Mouse (Mus musculus) T-helper 17 cell (primary cell): ENCODE measurements around the gene Auts2.

Source experiments
- in situ Hi-C, 2 experiments: fragments of 300-600 bp; cut with MboI, MseI; formaldehyde crosslinking; loops; 1 replicate in 1 of 2; 2 replicates in 1 of 2; pipeline ENCODE4 v1.15.1; 2025; ENCODE audit warnings: high pct_unique_total_duplicates in 2 of 2

Gene Auts2

GRCm38 (mm10) chr5:132450071-132450470 is 93.1 kb downstream of the Auts2 start:
- in situ Hi-C loops = no loop called here

GRCm38 (mm10) chr5:132448401-132449066 is 94.6 kb downstream of the Auts2 start:
- in situ Hi-C loops = no loop called here

GRCm38 (mm10) chr5:132445213-132445954 is 97.8 kb downstream of the Auts2 start:
- in situ Hi-C loops = no loop called here

GRCm38 (mm10) chr5:132442948-132443347 is 100.2 kb downstream of the Auts2 start:
- in situ Hi-C loops = no loop called here

- in situ Hi-C loops = no loop called here
These were observed 104.7 kb downstream of the Auts2 start for GRCm38 (mm10) chr5:132438414-132438813.

GRCm38 (mm10) chr5:132437994-132438393 is 105.2 kb downstream of the Auts2 start:
- in situ Hi-C loops = no loop called here

- in situ Hi-C loops = no loop called here
These were observed 105.7 kb downstream of the Auts2 start for GRCm38 (mm10) chr5:132437478-132437877.

- in situ Hi-C loops = no loop called here
These were observed 106.2 kb downstream of the Auts2 start for GRCm38 (mm10) chr5:132436901-132437300.

- in situ Hi-C loops = no loop called here
These were observed 106.7 kb downstream of the Auts2 start for GRCm38 (mm10) chr5:132436473-132436872.

GRCm38 (mm10) chr5:132435401-132435800 is 107.7 kb downstream of the Auts2 start:
- in situ Hi-C loops = no loop called here

- in situ Hi-C loops = no loop called here
These were observed 109.6 kb downstream of the Auts2 start for GRCm38 (mm10) chr5:132433377-132434115.

- in situ Hi-C loops = no loop called here
These were observed 113.8 kb downstream of the Auts2 start for GRCm38 (mm10) chr5:132429363-132429762.

- in situ Hi-C loops = no loop called here
These were observed 116.8 kb downstream of the Auts2 start for GRCm38 (mm10) chr5:132426342-132426741.

GRCm38 (mm10) chr5:132425792-132426309 is 117.3 kb downstream of the Auts2 start:
- in situ Hi-C loops = no loop called here

GRCm38 (mm10) chr5:132410338-132410852 is 132.7 kb downstream of the Auts2 start:
- in situ Hi-C loops = no loop called here

- in situ Hi-C loops = no loop called here
These were observed 134.1 kb downstream of the Auts2 start for GRCm38 (mm10) chr5:132408892-132409575.

- in situ Hi-C loops = no loop called here
These were observed 142.6 kb downstream of the Auts2 start for GRCm38 (mm10) chr5:132400556-132400955.

- in situ Hi-C loops = no loop called here
These were observed 143.7 kb downstream of the Auts2 start for GRCm38 (mm10) chr5:132399486-132399885.

- in situ Hi-C loops = no loop called here
These were observed 147.2 kb downstream of the Auts2 start for GRCm38 (mm10) chr5:132395922-132396321.

- in situ Hi-C loops = no loop called here
These were observed 148.2 kb downstream of the Auts2 start for GRCm38 (mm10) chr5:132394800-132395575.
